Mouse (Mus musculus): ENCODE measurements around the gene Actr3b. TPM values are rescaled to one million over a fixed set of nuclear protein-coding genes. Genes with fewer than 3 reads are reported as not detected.
"Not testable (repeated sequence)": the region's sequence is repeated elsewhere in the genome, so short reads cannot be mapped to it uniquely, and the experiment has no call there.

The Actr3b gene
- polyA plus RNA-seq (2015; fragmentation: Nextera tagmentation; extraction: Ambion mirVana): 46.3 and 55.1 TPM in 2 replicates

- ATAC-seq: peak; percentile 98
- Histone ChIP-seq H3K4me2 (ENCODE audit: low read length) (peak within 1 kb of the TSS; percentile 63), H3K4me3 (ENCODE audit: low read length) (peak within 1 kb of the TSS; percentile 84)
Measured at GRCm38 (mm10) chr5:25759460-25760409, at the start of gene Actr3b. TSS of gene Actr3b (plus strand) at chr5:25759997.

DNA sequence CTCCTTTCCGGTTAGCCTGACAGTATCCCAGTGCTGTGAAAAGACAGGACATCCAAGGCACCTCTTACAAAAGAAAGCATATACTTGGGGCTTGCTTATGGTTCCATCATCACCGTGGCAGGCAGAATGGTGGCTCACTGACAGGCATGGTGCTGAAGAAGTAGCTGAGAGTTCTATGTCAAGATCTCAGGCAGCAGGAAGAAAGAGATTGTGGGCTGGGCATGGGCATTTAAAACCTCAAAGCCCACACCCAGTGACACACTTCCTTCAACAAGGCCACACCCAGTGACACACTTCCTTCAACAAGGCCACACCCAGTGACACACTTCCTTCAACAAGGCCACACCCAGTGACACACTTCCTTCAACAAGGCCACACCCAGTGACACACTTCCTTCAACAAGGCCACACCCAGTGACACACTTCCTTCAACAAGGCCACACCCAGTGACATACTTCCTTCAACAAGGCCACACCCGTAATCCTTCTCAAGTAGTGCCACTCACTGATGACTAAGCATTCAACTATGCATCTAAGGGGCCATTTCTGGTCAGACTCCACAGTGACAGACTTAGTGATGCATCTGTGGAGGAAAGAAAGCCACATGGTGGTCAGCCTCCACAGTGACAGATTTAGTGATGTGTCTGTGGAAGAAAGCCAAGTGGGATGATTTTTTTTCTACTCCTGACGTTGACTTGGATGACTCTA, 46.6 kb upstream of the Actr3b start:
- not testable (repeated sequence) for H3K27ac ChIP-seq (ENCODE audit: low read depth, low read length); H3K4me3 ChIP-seq (ENCODE audit: low read length); H3K9ac ChIP-seq (ENCODE audit: low read depth, low read length); H3K36me3 ChIP-seq (ENCODE audit: control insufficient read depth, insufficient read depth, low read length); H3K9me3 ChIP-seq (ENCODE audit: control insufficient read depth, low read length); H3K4me2 ChIP-seq (ENCODE audit: low read length); H3K4me1 ChIP-seq (ENCODE audit: control insufficient read depth, insufficient read depth, low read depth, low read length); ATAC-seq; H3K27me3 ChIP-seq (replicated peaks; ENCODE audit: control insufficient read depth, insufficient read depth, low read length)
- 96% methylated on average over 4 of the region's 4 CpGs for WGBS

More at GRCm38 (mm10) chr5:25759460-25760409, at the start of gene Actr3b:
- peak within 1 kb of the TSS; percentile 88 for H3K9ac ChIP-seq (ENCODE audit: low read depth, low read length)
- H3K9me3 ChIP-seq (ENCODE audit: control insufficient read depth, low read length): no peaks in the 10 kb centered on the region
- no peaks in the 10 kb centered on the region for H3K27me3 ChIP-seq (replicated peaks; ENCODE audit: control insufficient read depth, insufficient read depth, low read length)
- peaks cover 10% of the 10 kb centered on the region; the same call in 1 of the 2 replicates for H3K4me1 ChIP-seq (ENCODE audit: control insufficient read depth, insufficient read depth, low read depth, low read length)
- WGBS: 3% methylated on average over 38 of the region's 45 CpGs
- H3K36me3 ChIP-seq (ENCODE audit: control insufficient read depth, insufficient read depth, low read length): no peaks in the 10 kb centered on the region
- peak within 1 kb of the TSS; percentile 69 for H3K27ac ChIP-seq (ENCODE audit: low read depth, low read length)

- 88% methylated on average over 4 of the region's 4 CpGs for WGBS
Measured at GRCm38 (mm10) chr5:25719390-25719789, 40.4 kb upstream of the Actr3b start.

DNA sequence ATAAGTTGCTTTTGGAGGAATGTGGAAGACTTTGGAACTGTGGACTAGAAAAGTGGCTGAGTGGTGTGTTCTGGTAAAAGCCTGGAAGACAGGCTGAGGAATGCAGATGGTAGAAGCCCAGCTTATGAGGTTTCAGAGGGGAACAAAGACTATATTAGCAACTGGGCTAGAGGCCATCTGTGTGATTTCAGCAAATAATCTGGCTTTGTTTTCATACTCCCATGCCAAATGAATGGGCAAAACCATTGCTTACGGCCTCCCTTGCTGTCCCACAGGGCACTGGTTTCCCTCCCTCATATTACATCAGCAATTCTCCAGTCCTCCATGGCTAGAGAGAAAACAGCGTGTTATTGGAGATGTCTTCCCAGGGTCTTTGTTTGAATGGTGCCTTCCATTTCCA, 36.8 kb upstream of the Actr3b start:
- WGBS: 73% methylated on average over 2 of the region's 2 CpGs
- no peak for ATAC-seq
- Histone ChIP-seq H3K4me2 (ENCODE audit: low read length) (no peak overlapping the region), H3K9me3 (ENCODE audit: control insufficient read depth, low read length) (no peaks in the 10 kb centered on the region), H3K4me3 (ENCODE audit: low read length) (no peak overlapping the region), H3K9ac (ENCODE audit: low read depth, low read length) (no peak overlapping the region), H3K4me1 (ENCODE audit: control insufficient read depth, insufficient read depth, low read depth, low read length) (no peaks in the 10 kb centered on the region), H3K36me3 (ENCODE audit: control insufficient read depth, insufficient read depth, low read length) (no peaks in the 10 kb centered on the region), H3K27me3 (replicated peaks; ENCODE audit: control insufficient read depth, insufficient read depth, low read length) (no peaks in the 10 kb centered on the region), H3K27ac (ENCODE audit: low read depth, low read length) (no peak overlapping the region)

More at GRCm38 (mm10) chr5:25719390-25719789, 40.4 kb upstream of the Actr3b start:
- no peaks in the 10 kb centered on the region for H3K9me3 ChIP-seq (ENCODE audit: control insufficient read depth, low read length)
- no peak for ATAC-seq
- no peaks in the 10 kb centered on the region for H3K4me1 ChIP-seq (ENCODE audit: control insufficient read depth, insufficient read depth, low read depth, low read length)
- H3K36me3 ChIP-seq (ENCODE audit: control insufficient read depth, insufficient read depth, low read length): no peaks in the 10 kb centered on the region
- no peaks in the 10 kb centered on the region for H3K27me3 ChIP-seq (replicated peaks; ENCODE audit: control insufficient read depth, insufficient read depth, low read length)
- no peak overlapping the region for H3K9ac ChIP-seq (ENCODE audit: low read depth, low read length)
- no peak overlapping the region for H3K27ac ChIP-seq (ENCODE audit: low read depth, low read length)
- H3K4me2 ChIP-seq (ENCODE audit: low read length): no peak overlapping the region
- H3K4me3 ChIP-seq (ENCODE audit: low read length): no peak overlapping the region

DNA sequence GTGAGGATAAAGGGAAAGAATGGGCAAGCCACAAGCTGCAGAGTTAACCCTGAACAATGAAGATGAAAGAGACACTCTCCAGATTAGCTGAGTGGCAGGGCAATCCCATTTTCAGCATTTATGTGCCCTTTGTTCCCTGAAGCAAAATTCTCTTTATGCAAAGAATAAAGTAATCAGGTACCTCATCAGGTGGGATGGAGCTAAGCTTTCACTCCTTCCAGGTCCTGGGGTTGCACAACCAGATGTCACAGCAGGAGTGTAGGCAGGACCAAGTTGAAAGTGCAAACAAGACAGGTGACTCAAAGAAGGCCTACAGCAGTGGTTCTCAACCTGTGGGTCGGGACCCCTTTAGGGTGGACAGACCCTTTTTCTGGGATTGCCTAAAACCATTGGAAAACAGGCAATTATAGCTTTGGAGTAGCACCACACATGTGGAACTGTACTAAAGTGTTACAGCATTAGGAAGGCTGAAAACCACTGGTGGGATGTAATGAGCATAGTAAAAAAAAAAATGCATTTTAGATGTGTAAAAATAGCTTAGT, 35.6 kb upstream of the Actr3b start:
- H3K4me3 ChIP-seq (ENCODE audit: low read length): no peak overlapping the region
- no peak for ATAC-seq
- H3K27me3 ChIP-seq (replicated peaks; ENCODE audit: control insufficient read depth, insufficient read depth, low read length): no peaks in the 10 kb centered on the region
- H3K4me1 ChIP-seq (ENCODE audit: control insufficient read depth, insufficient read depth, low read depth, low read length): no peaks in the 10 kb centered on the region
- H3K9me3 ChIP-seq (ENCODE audit: control insufficient read depth, low read length): no peaks in the 10 kb centered on the region
- no peak overlapping the region for H3K27ac ChIP-seq (ENCODE audit: low read depth, low read length)
- no peak overlapping the region for H3K4me2 ChIP-seq (ENCODE audit: low read length)
- no peaks in the 10 kb centered on the region for H3K36me3 ChIP-seq (ENCODE audit: control insufficient read depth, insufficient read depth, low read length)
- 44% methylated on average over 1 of the region's 1 CpGs for WGBS
- no peak overlapping the region for H3K9ac ChIP-seq (ENCODE audit: low read depth, low read length)

DNA sequence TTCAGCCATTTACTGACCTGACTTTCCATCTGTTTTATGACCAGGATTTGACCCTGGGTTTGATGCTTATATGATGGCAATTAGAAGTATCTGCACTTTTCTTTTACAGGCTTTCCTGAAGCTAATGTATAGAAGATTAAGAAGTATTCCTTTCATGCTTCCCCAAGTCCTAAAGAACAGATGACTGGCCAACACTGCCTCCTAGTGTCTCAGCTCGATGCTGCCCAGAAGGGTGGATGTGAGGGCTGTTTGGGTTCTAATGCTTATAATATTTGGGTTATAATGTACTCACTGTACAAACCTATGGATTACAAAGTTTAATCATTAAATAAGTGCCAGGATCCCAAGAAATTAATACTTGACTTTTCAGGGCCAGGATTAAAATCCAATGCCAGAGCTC, 25.5 kb upstream of the Actr3b start:
- no peaks in the 10 kb centered on the region for H3K4me1 ChIP-seq (ENCODE audit: control insufficient read depth, insufficient read depth, low read depth, low read length)
- H3K4me3 ChIP-seq (ENCODE audit: low read length): no peak overlapping the region
- WGBS: 15% methylated on average over 1 of the region's 1 CpGs
- ATAC-seq: no peak
- no peak overlapping the region for H3K4me2 ChIP-seq (ENCODE audit: low read length)
- H3K27me3 ChIP-seq (replicated peaks; ENCODE audit: control insufficient read depth, insufficient read depth, low read length): no peaks in the 10 kb centered on the region
- H3K9ac ChIP-seq (ENCODE audit: low read depth, low read length): no peak overlapping the region
- H3K36me3 ChIP-seq (ENCODE audit: control insufficient read depth, insufficient read depth, low read length): no peaks in the 10 kb centered on the region
- no peak overlapping the region for H3K27ac ChIP-seq (ENCODE audit: low read depth, low read length)
- H3K9me3 ChIP-seq (ENCODE audit: control insufficient read depth, low read length): no peaks in the 10 kb centered on the region

GRCm38 (mm10) chr5:25735861-25736260, 23.9 kb upstream of the Actr3b start:
- Histone ChIP-seq H3K4me3 (ENCODE audit: low read length) (no peak overlapping the region), H3K9ac (ENCODE audit: low read depth, low read length) (no peak overlapping the region), H3K9me3 (ENCODE audit: control insufficient read depth, low read length) (no peaks in the 10 kb centered on the region), H3K36me3 (ENCODE audit: control insufficient read depth, insufficient read depth, low read length) (no peaks in the 10 kb centered on the region), H3K4me1 (ENCODE audit: control insufficient read depth, insufficient read depth, low read depth, low read length) (no peaks in the 10 kb centered on the region), H3K27ac (ENCODE audit: low read depth, low read length) (no peak overlapping the region), H3K27me3 (replicated peaks; ENCODE audit: control insufficient read depth, insufficient read depth, low read length) (no peaks in the 10 kb centered on the region), H3K4me2 (ENCODE audit: low read length) (no peak overlapping the region)
- 89% methylated on average over 2 of the region's 2 CpGs for WGBS
- no peak for ATAC-seq

- no peak for ATAC-seq
- no peak overlapping the region for H3K4me3 ChIP-seq (ENCODE audit: low read length)
- H3K36me3 ChIP-seq (ENCODE audit: control insufficient read depth, insufficient read depth, low read length): no peaks in the 10 kb centered on the region
- no peaks in the 10 kb centered on the region for H3K4me1 ChIP-seq (ENCODE audit: control insufficient read depth, insufficient read depth, low read depth, low read length)
- WGBS: 77% methylated on average over 3 of the region's 3 CpGs
- H3K27me3 ChIP-seq (replicated peaks; ENCODE audit: control insufficient read depth, insufficient read depth, low read length): no peaks in the 10 kb centered on the region
- no peak overlapping the region for H3K27ac ChIP-seq (ENCODE audit: low read depth, low read length)
- H3K9ac ChIP-seq (ENCODE audit: low read depth, low read length): no peak overlapping the region
- H3K4me2 ChIP-seq (ENCODE audit: low read length): no peak overlapping the region
- no peaks in the 10 kb centered on the region for H3K9me3 ChIP-seq (ENCODE audit: control insufficient read depth, low read length)
Measured at GRCm38 (mm10) chr5:25738448-25738847, 21.3 kb upstream of the Actr3b start.

DNA sequence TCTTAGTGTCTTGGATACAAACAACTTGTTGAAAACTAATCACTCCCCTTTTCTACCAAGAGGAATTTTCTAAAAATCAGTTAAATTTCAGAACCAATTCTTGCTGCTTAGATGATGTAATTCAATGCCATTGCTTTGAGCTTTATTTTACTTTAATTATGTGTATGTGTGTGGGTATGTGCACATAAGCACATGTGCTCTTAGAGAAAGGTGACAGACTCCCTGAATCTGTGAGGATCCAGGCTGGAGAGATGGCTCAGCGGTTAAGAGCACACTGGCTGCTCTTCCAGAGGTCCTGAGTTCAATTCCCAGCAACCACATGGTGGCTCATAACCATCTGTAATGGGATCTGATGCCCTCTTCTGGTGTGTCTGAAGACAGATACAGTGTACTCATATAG, 20.9 kb upstream of the Actr3b start:
- not testable (repeated sequence) for H3K9me3 ChIP-seq (ENCODE audit: control insufficient read depth, low read length); H3K9ac ChIP-seq (ENCODE audit: low read depth, low read length); H3K4me3 ChIP-seq (ENCODE audit: low read length); H3K27me3 ChIP-seq (replicated peaks; ENCODE audit: control insufficient read depth, insufficient read depth, low read length); H3K36me3 ChIP-seq (ENCODE audit: control insufficient read depth, insufficient read depth, low read length); H3K4me1 ChIP-seq (ENCODE audit: control insufficient read depth, insufficient read depth, low read depth, low read length); ATAC-seq; H3K4me2 ChIP-seq (ENCODE audit: low read length); H3K27ac ChIP-seq (ENCODE audit: low read depth, low read length)
- WGBS: 92% methylated on average over 1 of the region's 1 CpGs

Measured in hindbrain, embryonic 16.5 days (tissue).